Mouse (Mus musculus): ENCODE measurements at regions not wholly inside any gene's neighbourhood (a gene's known extent, or its start where the extent isn't known, plus 50 kb on each side); places are given as distances from the start of the nearest gene placed in this dataset.

GRCm38 (mm10) chr6:95960745-95961144, 152.2 kb upstream of the Fam19a1 start:
- ATAC-seq (replicated peaks; ENCODE audit: low FRiP score, low read depth), result no peak
- no peak overlapping the region for H3K27ac ChIP-seq
- whole genome bisulfite sequencing, result 61% methylated on average over 1 of the region's 1 CpGs
- TF ChIP-seq CTCF (IDR thresholded peaks at IDR 0.05; ENCODE audit: low read depth), result no peak
- H3K4me1 ChIP-seq (replicated peaks; ENCODE audit: insufficient read depth, low read length), result no peaks in the 10 kb centered on the region
- H3K4me3 ChIP-seq (replicated peaks; ENCODE audit: low read depth, low read length), result no peak overlapping the region
- H3K9ac ChIP-seq (ENCODE audit: low read depth, low read length), result no peak overlapping the region
- H3K36me3 ChIP-seq (ENCODE audit: insufficient read depth, low read length), result no peaks in the 10 kb centered on the region
- no peaks in the 10 kb centered on the region for H3K27me3 ChIP-seq (ENCODE audit: insufficient read depth, low read length)
- H3K9me3 ChIP-seq (replicated peaks; ENCODE audit: low read length), result no peaks in the 10 kb centered on the region
- no peak overlapping the region for H3K4me2 ChIP-seq (ENCODE audit: low read length)
- no peak for DNase-seq (ENCODE audit: low spot score)

GRCm38 (mm10) chr6:95966231-95966630, 146.7 kb upstream of the Fam19a1 start:
- Histone ChIP-seq H3K4me1 (replicated peaks; ENCODE audit: insufficient read depth, low read length) (no peaks in the 10 kb centered on the region), H3K27me3 (ENCODE audit: insufficient read depth, low read length) (no peaks in the 10 kb centered on the region), H3K27ac (no peak overlapping the region), H3K36me3 (ENCODE audit: insufficient read depth, low read length) (no peaks in the 10 kb centered on the region), H3K9me3 (replicated peaks; ENCODE audit: low read length) (no peaks in the 10 kb centered on the region), H3K4me3 (replicated peaks; ENCODE audit: low read depth, low read length) (no peak overlapping the region), H3K4me2 (ENCODE audit: low read length) (no peak overlapping the region), H3K9ac (ENCODE audit: low read depth, low read length) (no peak overlapping the region)
- DNase-seq (ENCODE audit: low spot score), result no peak
- 31% methylated on average over 2 of the region's 2 CpGs for WGBS
- ATAC-seq (replicated peaks; ENCODE audit: low FRiP score, low read depth), result no peak
- TF ChIP-seq CTCF (IDR thresholded peaks at IDR 0.05; ENCODE audit: low read depth), result no peak

DNA sequence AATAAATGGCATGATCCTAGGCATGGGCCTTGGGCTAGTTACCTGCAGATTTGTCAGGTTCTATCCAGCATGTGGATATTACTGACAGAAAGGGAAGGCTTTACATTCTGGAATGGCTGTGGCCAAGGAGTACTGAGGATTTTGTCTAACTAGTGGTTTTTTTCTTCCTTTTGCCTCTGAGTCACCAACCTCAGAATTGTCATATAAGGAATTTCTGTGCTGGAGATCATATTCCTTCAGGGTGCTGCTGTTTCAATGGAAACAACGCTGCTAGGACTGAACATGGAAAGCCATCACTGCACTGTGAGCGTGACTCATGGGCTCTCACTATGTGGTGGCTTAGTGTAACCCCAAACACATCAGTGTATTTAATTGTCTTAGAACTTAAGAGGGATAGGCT, 137.0 kb upstream of the Fam19a1 start:
- Histone ChIP-seq H3K9me3 (replicated peaks; ENCODE audit: low read length) (no peaks in the 10 kb centered on the region), H3K4me1 (replicated peaks; ENCODE audit: insufficient read depth, low read length) (no peaks in the 10 kb centered on the region), H3K36me3 (ENCODE audit: insufficient read depth, low read length) (no peaks in the 10 kb centered on the region), H3K4me3 (replicated peaks; ENCODE audit: low read depth, low read length) (no peak overlapping the region), H3K4me2 (ENCODE audit: low read length) (no peak overlapping the region), H3K9ac (ENCODE audit: low read depth, low read length) (no peak overlapping the region), H3K27ac (no peak overlapping the region), H3K27me3 (ENCODE audit: insufficient read depth, low read length) (no peaks in the 10 kb centered on the region)
- ATAC-seq (replicated peaks; ENCODE audit: low FRiP score, low read depth) (no peak), DNase-seq (ENCODE audit: low spot score) (no peak)
- no peak for TF ChIP-seq CTCF (IDR thresholded peaks at IDR 0.05; ENCODE audit: low read depth)
- 88% methylated on average over 2 of the region's 2 CpGs for WGBS

GRCm38 (mm10) chr6:95997037-95997436, 115.9 kb upstream of the Fam19a1 start:
- no peak overlapping the region for H3K27ac ChIP-seq
- 92% methylated on average over 2 of the region's 2 CpGs for WGBS
- H3K27me3 ChIP-seq (ENCODE audit: insufficient read depth, low read length), result no peaks in the 10 kb centered on the region
- TF ChIP-seq CTCF (IDR thresholded peaks at IDR 0.05; ENCODE audit: low read depth), result no peak
- H3K9ac ChIP-seq (ENCODE audit: low read depth, low read length), result no peak overlapping the region
- DNase-seq (ENCODE audit: low spot score) (no peak), ATAC-seq (replicated peaks; ENCODE audit: low FRiP score, low read depth) (no peak)
- no peak overlapping the region for H3K4me3 ChIP-seq (replicated peaks; ENCODE audit: low read depth, low read length)
- no peaks in the 10 kb centered on the region for H3K36me3 ChIP-seq (ENCODE audit: insufficient read depth, low read length)
- H3K9me3 ChIP-seq (replicated peaks; ENCODE audit: low read length), result no peaks in the 10 kb centered on the region
- no peak overlapping the region for H3K4me2 ChIP-seq (ENCODE audit: low read length)
- no peaks in the 10 kb centered on the region for H3K4me1 ChIP-seq (replicated peaks; ENCODE audit: insufficient read depth, low read length)

DNA sequence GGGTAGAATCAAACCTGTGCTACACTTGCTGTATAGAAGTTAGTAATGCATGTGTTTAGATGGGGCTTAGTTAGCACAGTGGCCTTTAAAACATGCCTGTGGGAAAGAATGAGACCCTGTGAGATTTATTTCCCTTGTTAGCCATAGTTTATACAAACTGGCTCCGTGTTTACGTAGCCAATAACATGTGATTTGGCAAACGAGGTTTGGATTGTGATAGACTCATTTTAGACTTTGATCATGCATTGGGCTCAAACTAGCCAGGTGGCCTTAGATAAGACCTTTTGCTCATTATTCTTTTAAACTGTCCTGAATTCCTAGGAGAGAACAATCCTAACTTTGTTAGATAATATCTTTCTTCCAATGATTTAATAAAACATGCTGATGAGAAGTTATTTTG, 115.2 kb upstream of the Fam19a1 start:
- Histone ChIP-seq H3K9me3 (replicated peaks; ENCODE audit: low read length) (no peaks in the 10 kb centered on the region), H3K36me3 (ENCODE audit: insufficient read depth, low read length) (no peaks in the 10 kb centered on the region), H3K4me3 (replicated peaks; ENCODE audit: low read depth, low read length) (no peak overlapping the region), H3K4me1 (replicated peaks; ENCODE audit: insufficient read depth, low read length) (no peaks in the 10 kb centered on the region), H3K27me3 (ENCODE audit: insufficient read depth, low read length) (no peaks in the 10 kb centered on the region), H3K9ac (ENCODE audit: low read depth, low read length) (no peak overlapping the region), H3K4me2 (ENCODE audit: low read length) (no peak overlapping the region), H3K27ac (no peak overlapping the region)
- DNase-seq (ENCODE audit: low spot score) (no peak), ATAC-seq (replicated peaks; ENCODE audit: low FRiP score, low read depth) (no peak)
- WGBS, result 51% methylated on average over 3 of the region's 3 CpGs
- no peak for TF ChIP-seq CTCF (IDR thresholded peaks at IDR 0.05; ENCODE audit: low read depth)

DNA sequence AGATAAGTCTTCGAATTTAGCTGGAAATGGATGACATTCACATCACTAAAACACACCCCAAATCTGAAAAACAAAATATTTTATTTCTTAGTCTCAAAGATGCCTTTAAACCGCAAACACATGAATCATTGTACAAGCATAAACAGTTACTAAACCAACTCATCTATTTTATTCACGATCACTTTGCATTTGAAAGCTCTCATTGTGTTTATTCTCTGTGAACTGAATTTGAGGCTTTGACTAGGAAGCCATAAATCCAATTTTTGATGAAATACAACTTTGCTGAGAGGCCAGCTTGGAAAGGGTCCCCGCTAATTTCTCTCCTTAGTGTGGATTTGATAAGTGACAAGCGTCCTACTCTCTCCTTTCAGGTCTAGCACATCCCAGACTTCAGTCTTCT, 113.5 kb upstream of the Fam19a1 start:
- WGBS, result 67% methylated on average over 5 of the region's 5 CpGs
- ATAC-seq (replicated peaks; ENCODE audit: low FRiP score, low read depth), result no peak
- H3K4me2 ChIP-seq (ENCODE audit: low read length), result no peak overlapping the region
- H3K4me3 ChIP-seq (replicated peaks; ENCODE audit: low read depth, low read length), result no peak overlapping the region
- DNase-seq (ENCODE audit: low spot score), result peak; percentile 55
- H3K27me3 ChIP-seq (ENCODE audit: insufficient read depth, low read length), result no peaks in the 10 kb centered on the region
- no peak overlapping the region for H3K9ac ChIP-seq (ENCODE audit: low read depth, low read length)
- H3K27ac ChIP-seq, result no peak overlapping the region
- no peaks in the 10 kb centered on the region for H3K36me3 ChIP-seq (ENCODE audit: insufficient read depth, low read length)
- TF ChIP-seq CTCF (IDR thresholded peaks at IDR 0.05; ENCODE audit: low read depth), result no peak
- H3K9me3 ChIP-seq (replicated peaks; ENCODE audit: low read length), result no peaks in the 10 kb centered on the region
- no peaks in the 10 kb centered on the region for H3K4me1 ChIP-seq (replicated peaks; ENCODE audit: insufficient read depth, low read length)

GRCm38 (mm10) chr6:96000011-96000476, 112.9 kb upstream of the Fam19a1 start:
- H3K4me2 ChIP-seq (ENCODE audit: low read length), result no peak overlapping the region
- H3K27ac ChIP-seq, result no peak overlapping the region
- H3K4me1 ChIP-seq (replicated peaks; ENCODE audit: insufficient read depth, low read length), result no peaks in the 10 kb centered on the region
- TF ChIP-seq CTCF (IDR thresholded peaks at IDR 0.05; ENCODE audit: low read depth), result no peak
- no peaks in the 10 kb centered on the region for H3K36me3 ChIP-seq (ENCODE audit: insufficient read depth, low read length)
- DNase-seq (ENCODE audit: low spot score) (no peak), ATAC-seq (replicated peaks; ENCODE audit: low FRiP score, low read depth) (no peak)
- no peak overlapping the region for H3K4me3 ChIP-seq (replicated peaks; ENCODE audit: low read depth, low read length)
- no peak overlapping the region for H3K9ac ChIP-seq (ENCODE audit: low read depth, low read length)
- H3K9me3 ChIP-seq (replicated peaks; ENCODE audit: low read length), result no peaks in the 10 kb centered on the region
- WGBS, result 67% methylated on average over 10 of the region's 10 CpGs
- no peaks in the 10 kb centered on the region for H3K27me3 ChIP-seq (ENCODE audit: insufficient read depth, low read length)
